Mouse (Mus musculus) hindbrain, embryonic 13.5 days (tissue): Measurements from ENCODE around the gene Gtf2ird2. TPM values are rescaled to one million over a fixed set of nuclear protein-coding genes. Genes with fewer than 3 reads are reported as not detected.

Source experiments
- ATAC-seq: fragments of 200-750 bp; cut with Nextera tagmentation; 2 replicates; pipeline ENCODE4 v1.8.0; 2017; ENCODE audit warnings: moderate TSS enrichment; ENCODE audit not compliant: low FRiP score
- H3K27ac ChIP-seq: fragments of 300-500 bp; sonication (generic); 2 replicates; pipeline ENCODE4 v1.5.1; 2015; ENCODE audit warnings: inconsistent platforms, mild to moderate bottlenecking, moderate library complexity
- H3K27me3 ChIP-seq: fragments of 300-500 bp; sonication (generic); 2 replicates; pipeline ENCODE4 v1.6.1; 2015; ENCODE audit warnings: mild to moderate bottlenecking, inconsistent platforms
- H3K36me3 ChIP-seq: fragments of 300-500 bp; sonication (generic); 2 replicates; pipeline ENCODE4 v1.6.1; 2015; ENCODE audit warnings: mild to moderate bottlenecking, inconsistent platforms
- H3K4me1 ChIP-seq: fragments of 300-500 bp; sonication (generic); replicated peaks from 2 replicates; pipeline ENCODE4 v1.6.1; 2015; ENCODE audit warnings: inconsistent platforms
- H3K4me2 ChIP-seq: fragments of 300-500 bp; sonication (generic); 2 replicates; pipeline ENCODE4 v1.6.1; 2015; ENCODE audit warnings: inconsistent platforms, mild to moderate bottlenecking, moderate library complexity
- H3K4me3 ChIP-seq: fragments of 300-500 bp; sonication (generic); 2 replicates; pipeline ENCODE4 v1.5.1; 2015; ENCODE audit warnings: mild to moderate bottlenecking, inconsistent platforms
- H3K9ac ChIP-seq: fragments of 300-500 bp; sonication (generic); 2 replicates; pipeline ENCODE4 v1.6.1; 2015; ENCODE audit warnings: mild to moderate bottlenecking, inconsistent platforms
- H3K9me3 ChIP-seq: fragments of 300-500 bp; sonication (generic); 2 replicates; pipeline ENCODE4 v1.6.1; 2016; ENCODE audit warnings: inconsistent platforms
- WGBS: fragments of 180-500 bp; shearing (Covaris S2); methylation state at CpG from one replicate; pipeline ENCODE4 v1.1.7; 2015; 5-methylcytosine and 5-hydroxymethylcytosine counted together
- polyA plus RNA-seq: library from polyadenylated mRNA; unstranded; fragments of >200 nt; fragmentation: Nextera tagmentation; extraction: Ambion mirVana; gene quantifications from 2 replicates; pipeline ENCODE4 v1.2.1, GENCODE M21; 2015

The Gtf2ird2 gene
- polyA plus RNA-seq, 1 experiment from 2014 or later: 12.8 TPM

GRCm38 (mm10) chr5:134237936-134238760 is 54.3 kb downstream of the Gtf2ird2 start:
- Histone ChIP-seq H3K27ac (peak overlapping the region; percentile 65), H3K9me3 (no peaks in the 10 kb centered on the region), H3K36me3 (peaks cover 78% of the 10 kb centered on the region), H3K27me3 (no peaks in the 10 kb centered on the region), H3K9ac (peak overlapping the region; percentile 29; the same call in 1 of the 2 replicates), H3K4me1 (peaks cover 35% of the 10 kb centered on the region), H3K4me2 (no peak overlapping the region), H3K4me3 (no peak overlapping the region)
- 53% methylated on average over 28 of the region's 28 CpGs for WGBS
- peak; percentile 61 for ATAC-seq

GRCm38 (mm10) chr5:134241831-134242230 is 58.0 kb downstream of the Gtf2ird2 start:
- H3K4me3 ChIP-seq: no peak overlapping the region
- H3K4me1 ChIP-seq: peaks cover 17% of the 10 kb centered on the region; the same call in 1 of the 2 replicates
- no peak overlapping the region for H3K4me2 ChIP-seq
- H3K9ac ChIP-seq: no peak overlapping the region
- ATAC-seq: no peak
- H3K27me3 ChIP-seq: no peaks in the 10 kb centered on the region
- 83% methylated on average over 5 of the region's 5 CpGs for WGBS
- no peaks in the 10 kb centered on the region for H3K9me3 ChIP-seq
- H3K36me3 ChIP-seq: peaks cover 100% of the 10 kb centered on the region
- no peak overlapping the region for H3K27ac ChIP-seq

GRCm38 (mm10) chr5:134243661-134244436 is 60.0 kb downstream of the Gtf2ird2 start:
- H3K4me3 ChIP-seq: no peak overlapping the region
- H3K27me3 ChIP-seq: no peaks in the 10 kb centered on the region
- H3K36me3 ChIP-seq: peaks cover 100% of the 10 kb centered on the region
- peaks cover 8% of the 10 kb centered on the region; the same call in 1 of the 2 replicates for H3K4me1 ChIP-seq
- no peak overlapping the region for H3K27ac ChIP-seq
- ATAC-seq: no peak
- no peak overlapping the region for H3K9ac ChIP-seq
- H3K4me2 ChIP-seq: no peak overlapping the region
- H3K9me3 ChIP-seq: no peaks in the 10 kb centered on the region
- WGBS: 94% methylated on average over 26 of the region's 26 CpGs

- ATAC-seq: no peak
Observed at GRCm38 (mm10) chr5:134244890-134245289, 61.1 kb downstream of the Gtf2ird2 start.

GRCm38 (mm10) chr5:134246146-134246545 is 62.3 kb downstream of the Gtf2ird2 start:
- Histone ChIP-seq H3K36me3 (peaks cover 98% of the 10 kb centered on the region), H3K27ac (no peak overlapping the region), H3K9ac (no peak overlapping the region), H3K4me2 (no peak overlapping the region), H3K9me3 (no peaks in the 10 kb centered on the region), H3K27me3 (no peaks in the 10 kb centered on the region), H3K4me3 (no peak overlapping the region), H3K4me1 (no peaks in the 10 kb centered on the region)
- 89% methylated on average over 5 of the region's 5 CpGs for WGBS
- no peak for ATAC-seq

More at GRCm38 (mm10) chr5:134244890-134245289, 61.1 kb downstream of the Gtf2ird2 start:
- 98% methylated on average over 5 of the region's 5 CpGs for WGBS
- no peaks in the 10 kb centered on the region for H3K9me3 ChIP-seq
- H3K4me1 ChIP-seq: no peaks in the 10 kb centered on the region
- no peak overlapping the region for H3K27ac ChIP-seq
- H3K9ac ChIP-seq: no peak overlapping the region
- H3K27me3 ChIP-seq: no peaks in the 10 kb centered on the region
- H3K4me2 ChIP-seq: no peak overlapping the region
- peaks cover 100% of the 10 kb centered on the region for H3K36me3 ChIP-seq
- no peak overlapping the region for H3K4me3 ChIP-seq

- Histone ChIP-seq H3K4me2 (no peak overlapping the region), H3K27me3 (no peaks in the 10 kb centered on the region), H3K4me3 (no peak overlapping the region), H3K36me3 (peaks cover 98% of the 10 kb centered on the region), H3K9ac (no peak overlapping the region), H3K4me1 (no peaks in the 10 kb centered on the region), H3K9me3 (no peaks in the 10 kb centered on the region), H3K27ac (no peak overlapping the region)
- ATAC-seq: no peak
- WGBS: 93% methylated on average over 14 of the region's 14 CpGs
Observed at GRCm38 (mm10) chr5:134248608-134249244, 64.9 kb downstream of the Gtf2ird2 start.

GRCm38 (mm10) chr5:134249245-134249649 is 65.4 kb downstream of the Gtf2ird2 start:
- Histone ChIP-seq H3K36me3 (peaks cover 98% of the 10 kb centered on the region), H3K27me3 (no peaks in the 10 kb centered on the region), H3K27ac (no peak overlapping the region), H3K9me3 (no peaks in the 10 kb centered on the region), H3K4me3 (no peak overlapping the region), H3K4me1 (no peaks in the 10 kb centered on the region), H3K4me2 (no peak overlapping the region), H3K9ac (no peak overlapping the region)
- 96% methylated on average over 8 of the region's 8 CpGs for WGBS
- ATAC-seq: no peak

- H3K9me3 ChIP-seq: no peaks in the 10 kb centered on the region
- peaks cover 98% of the 10 kb centered on the region for H3K36me3 ChIP-seq
- H3K4me1 ChIP-seq: no peaks in the 10 kb centered on the region
- 97% methylated on average over 3 of the region's 3 CpGs for WGBS
- no peak overlapping the region for H3K4me3 ChIP-seq
- H3K27ac ChIP-seq: no peak overlapping the region
- H3K9ac ChIP-seq: no peak overlapping the region
- H3K27me3 ChIP-seq: no peaks in the 10 kb centered on the region
- H3K4me2 ChIP-seq: no peak overlapping the region
- ATAC-seq: no peak
Observed at GRCm38 (mm10) chr5:134250601-134251000, 66.8 kb downstream of the Gtf2ird2 start.

GRCm38 (mm10) chr5:134251083-134251482 is 67.3 kb downstream of the Gtf2ird2 start:
- Histone ChIP-seq H3K9me3 (no peaks in the 10 kb centered on the region), H3K4me3 (no peak overlapping the region), H3K9ac (no peak overlapping the region), H3K27me3 (no peaks in the 10 kb centered on the region), H3K4me2 (no peak overlapping the region), H3K36me3 (peaks cover 98% of the 10 kb centered on the region), H3K27ac (no peak overlapping the region), H3K4me1 (no peaks in the 10 kb centered on the region)
- WGBS: 96% methylated on average over 4 of the region's 4 CpGs
- ATAC-seq: no peak

GRCm38 (mm10) chr5:134253806-134254205 is 70.0 kb downstream of the Gtf2ird2 start:
- no peaks in the 10 kb centered on the region for H3K27me3 ChIP-seq
- WGBS: 85% methylated on average over 3 of the region's 3 CpGs
- H3K9me3 ChIP-seq: no peaks in the 10 kb centered on the region
- H3K4me3 ChIP-seq: no peak overlapping the region
- peaks cover 94% of the 10 kb centered on the region for H3K36me3 ChIP-seq
- no peak for ATAC-seq
- H3K4me2 ChIP-seq: no peak overlapping the region
- H3K9ac ChIP-seq: no peak overlapping the region
- no peaks in the 10 kb centered on the region for H3K4me1 ChIP-seq
- no peak overlapping the region for H3K27ac ChIP-seq

- H3K4me1 ChIP-seq: no peaks in the 10 kb centered on the region
- no peak overlapping the region for H3K27ac ChIP-seq
- no peaks in the 10 kb centered on the region for H3K27me3 ChIP-seq
- 91% methylated on average over 10 of the region's 10 CpGs for WGBS
- ATAC-seq: no peak
- no peaks in the 10 kb centered on the region for H3K9me3 ChIP-seq
- H3K4me2 ChIP-seq: no peak overlapping the region
- H3K36me3 ChIP-seq: peaks cover 95% of the 10 kb centered on the region
- H3K4me3 ChIP-seq: no peak overlapping the region
- H3K9ac ChIP-seq: no peak overlapping the region
Observed at GRCm38 (mm10) chr5:134255294-134255693, 71.5 kb downstream of the Gtf2ird2 start.

GRCm38 (mm10) chr5:134257349-134258031 is 73.7 kb downstream of the Gtf2ird2 start:
- no peak overlapping the region for H3K4me3 ChIP-seq
- peak overlapping the region; percentile 29; the same call in 1 of the 2 replicates for H3K9ac ChIP-seq
- ATAC-seq: no peak
- H3K9me3 ChIP-seq: no peaks in the 10 kb centered on the region
- no peaks in the 10 kb centered on the region for H3K4me1 ChIP-seq
- H3K27me3 ChIP-seq: no peaks in the 10 kb centered on the region
- peaks cover 96% of the 10 kb centered on the region for H3K36me3 ChIP-seq
- 94% methylated on average over 13 of the region's 13 CpGs for WGBS
- no peak overlapping the region for H3K4me2 ChIP-seq
- H3K27ac ChIP-seq: no peak overlapping the region
